Mouse (Mus musculus) kidney, adult 2 months (tissue): ENCODE measurements at regions not wholly inside any gene's neighbourhood (a gene's known extent, or its start where the extent isn't known, plus 50 kb on each side); places are given as distances from the start of the nearest gene placed in this dataset.

Experiments used
- CTCF ChIP-seq: fragments of 200-500 bp; conservative IDR thresholded peaks from 2 replicates; pipeline ENCODE4 v1.5.1; 2011; ENCODE audit warnings: low read depth, mild to moderate bottlenecking, control low read depth, low read length, moderate library complexity, mixed read lengths; ENCODE audit not compliant: insufficient read depth, insufficient read length
- POLR2A ChIP-seq: fragments of 200-500 bp; IDR thresholded peaks from one replicate; pipeline ENCODE4 v1.6.1; 2011; ENCODE audit warnings: low read depth, low read length, control low read depth

- TF ChIP-seq POLR2A (no peak), CTCF (no peak)
These were observed 354.7 kb downstream of the Cdh26 start for GRCm38 (mm10) chr2:178784822-178785589.
